Mouse (Mus musculus) urinary bladder, postnatal 36 days (tissue): ENCODE data around the gene Clca3a1.
A peak's percentile ranks its signal among the peaks of the same experiment; 100 is the strongest.

Experiments
- DNase-seq, 2 experiments: peaks; one replicate each; pipeline ENCODE4 v3.0.0; 2022; ENCODE audit warnings: low spot score in 2 of 2, mixed read lengths in 1 of 2

Gene Clca3a1

GRCm38 (mm10) chr3:144719088-144719900 lies 41.5 kb downstream of the Clca3a1 start:
- peak; percentile 58 to 63 for DNase-seq

GRCm38 (mm10) chr3:144718706-144719087 lies 42.1 kb downstream of the Clca3a1 start:
- DNase-seq = peak in 1 of 2 experiments; percentile 34

- no peak for DNase-seq
Observed at GRCm38 (mm10) chr3:144717835-144718234, 42.9 kb downstream of the Clca3a1 start.

GRCm38 (mm10) chr3:144717121-144717520 lies 43.7 kb downstream of the Clca3a1 start:
- no peak for DNase-seq

- peak in 1 of 2 experiments; percentile 25 for DNase-seq
Observed at GRCm38 (mm10) chr3:144715901-144716300, 44.9 kb downstream of the Clca3a1 start.

GRCm38 (mm10) chr3:144715033-144715432 lies 45.7 kb downstream of the Clca3a1 start:
- no peak for DNase-seq

GRCm38 (mm10) chr3:144714606-144715005 lies 46.2 kb downstream of the Clca3a1 start:
- DNase-seq = peak in 1 of 2 experiments; percentile 27

- DNase-seq = peak in 1 of 2 experiments; percentile 48
Observed at GRCm38 (mm10) chr3:144714126-144714525, 46.7 kb downstream of the Clca3a1 start.

- DNase-seq = no peak
Observed at GRCm38 (mm10) chr3:144711607-144712206, 49.1 kb downstream of the Clca3a1 start.

- no peak for DNase-seq
Observed at GRCm38 (mm10) chr3:144708612-144709011, 52.2 kb downstream of the Clca3a1 start.

GRCm38 (mm10) chr3:144703959-144704358 lies 56.8 kb downstream of the Clca3a1 start:
- no peak for DNase-seq

GRCm38 (mm10) chr3:144698790-144699433 lies 61.9 kb downstream of the Clca3a1 start:
- no peak for DNase-seq

GRCm38 (mm10) chr3:144697942-144698341 lies 62.8 kb downstream of the Clca3a1 start:
- no peak for DNase-seq

GRCm38 (mm10) chr3:144697154-144697553 lies 63.6 kb downstream of the Clca3a1 start:
- no peak for DNase-seq

- no peak for DNase-seq
Observed at GRCm38 (mm10) chr3:144694941-144695340, 65.8 kb downstream of the Clca3a1 start.

GRCm38 (mm10) chr3:144694040-144694439 lies 66.7 kb downstream of the Clca3a1 start:
- DNase-seq = no peak

- DNase-seq = no peak
Observed at GRCm38 (mm10) chr3:144692052-144692451, 68.7 kb downstream of the Clca3a1 start.

- no peak for DNase-seq
Observed at GRCm38 (mm10) chr3:144689236-144689635, 71.5 kb downstream of the Clca3a1 start.

GRCm38 (mm10) chr3:144688284-144688683 lies 72.5 kb downstream of the Clca3a1 start:
- no peak for DNase-seq

- DNase-seq = no peak
Observed at GRCm38 (mm10) chr3:144687618-144688017, 73.2 kb downstream of the Clca3a1 start.

- no peak for DNase-seq
Observed at GRCm38 (mm10) chr3:144686146-144686545, 74.6 kb downstream of the Clca3a1 start.

GRCm38 (mm10) chr3:144683136-144683814 lies 77.5 kb downstream of the Clca3a1 start:
- DNase-seq = no peak
